Mouse (Mus musculus) cerebellum, adult 2 months (tissue): Measurements from ENCODE around the gene Shbg.

ENCODE experiments used
- CTCF ChIP-seq: fragments of 200-500 bp; IDR thresholded peaks from 2 replicates; pipeline ENCODE4 v1.5.1; 2011; ENCODE audit warnings: low read depth, mild to moderate bottlenecking, control low read depth, low read length, moderate library complexity, borderline replicate concordance; ENCODE audit not compliant: insufficient read depth
- POLR2A ChIP-seq: fragments of 200-500 bp; IDR thresholded peaks from 2 replicates; pipeline ENCODE4 v1.6.1; 2011; ENCODE audit warnings: low read length, control low read depth, borderline replicate concordance; ENCODE audit not compliant: insufficient read depth

DNA sequence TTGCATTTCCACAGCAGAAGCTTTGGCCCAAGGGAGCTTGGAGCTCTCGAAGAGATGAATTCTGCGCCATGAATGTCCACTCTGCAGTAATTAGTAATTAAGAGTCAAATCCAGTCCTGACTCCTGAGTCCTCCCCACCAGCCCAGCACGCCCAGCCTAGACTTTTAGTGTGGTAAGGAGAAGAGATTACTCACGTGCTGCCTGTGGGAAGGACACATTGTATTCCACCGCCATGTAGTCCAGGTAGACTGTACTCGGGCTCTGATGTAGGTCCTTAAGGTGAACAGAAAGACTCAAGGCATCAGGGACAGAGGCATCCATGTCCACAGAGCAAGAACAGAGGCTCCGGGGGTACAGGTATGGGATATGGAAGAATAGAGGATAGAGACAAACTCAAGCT, 47.1 kb upstream of the Shbg start:
- TF ChIP-seq POLR2A (no peak), CTCF (no peak)
